Mouse (Mus musculus): ENCODE data around the gene Zfp1. TPM values are rescaled to one million over a fixed set of nuclear protein-coding genes. Genes with fewer than 3 reads are reported as not detected.
"Not testable (repeated sequence)": the region's sequence is repeated elsewhere in the genome, so short reads cannot be mapped to it uniquely, and the experiment has no call there.

Gene Zfp1
- polyA plus RNA-seq, 1 experiment from 2014 or later: 10.9 TPM

- Histone ChIP-seq H3K27ac (replicated peaks) (no peak overlapping the region), H3K27me3 (ENCODE audit: control insufficient read depth, insufficient read depth, low read length) (no peaks in the 10 kb centered on the region), H3K36me3 (ENCODE audit: control insufficient read depth, insufficient read depth, low read length) (no peaks in the 10 kb centered on the region), H3K4me2 (replicated peaks; ENCODE audit: low read depth) (no peak overlapping the region), H3K9me3 (ENCODE audit: control insufficient read depth, low read length) (no peaks in the 10 kb centered on the region), H3K4me3 (ENCODE audit: low read depth, low read length) (no peak overlapping the region), H3K9ac (ENCODE audit: low read length) (no peak overlapping the region), H3K4me1 (replicated peaks; ENCODE audit: control insufficient read depth, insufficient read depth) (no peaks in the 10 kb centered on the region)
- DNase-seq (ENCODE audit: low spot score) (no peak), ATAC-seq (ENCODE audit: low FRiP score, low TSS enrichment) (no peak)
- TF ChIP-seq EP300 (optimal IDR thresholded peaks at IDR 0.05): no peak
- TF ChIP-seq CTCF (IDR thresholded peaks at IDR 0.05; ENCODE audit: low read depth): no peak
- 96% methylated on average over 3 of the region's 3 CpGs for WGBS
Measured at GRCm38 (mm10) chr8:111632976-111633375, 10.2 kb upstream of the Zfp1 start.

- TF ChIP-seq CTCF (IDR thresholded peaks at IDR 0.05; ENCODE audit: low read depth): no peak
- TF ChIP-seq EP300 (optimal IDR thresholded peaks at IDR 0.05): no peak
- H3K27me3 ChIP-seq (ENCODE audit: control insufficient read depth, insufficient read depth, low read length): no peaks in the 10 kb centered on the region
- no peaks in the 10 kb centered on the region for H3K4me1 ChIP-seq (replicated peaks; ENCODE audit: control insufficient read depth, insufficient read depth)
- DNase-seq (ENCODE audit: low spot score) (peak; percentile 61), ATAC-seq (ENCODE audit: low FRiP score, low TSS enrichment) (peak; percentile 92)
- no peaks in the 10 kb centered on the region for H3K36me3 ChIP-seq (ENCODE audit: control insufficient read depth, insufficient read depth, low read length)
- no peak overlapping the region for H3K4me2 ChIP-seq (replicated peaks; ENCODE audit: low read depth)
- no peaks in the 10 kb centered on the region for H3K9me3 ChIP-seq (ENCODE audit: control insufficient read depth, low read length)
- H3K27ac ChIP-seq (replicated peaks): no peak overlapping the region
- H3K4me3 ChIP-seq (ENCODE audit: low read depth, low read length): no peak overlapping the region
- no peak overlapping the region for H3K9ac ChIP-seq (ENCODE audit: low read length)
Measured at GRCm38 (mm10) chr8:111638086-111638485, 5.1 kb upstream of the Zfp1 start.

- no peaks in the 10 kb centered on the region for H3K27me3 ChIP-seq (ENCODE audit: control insufficient read depth, insufficient read depth, low read length)
- no peak overlapping the region for H3K27ac ChIP-seq (replicated peaks)
- H3K4me1 ChIP-seq (replicated peaks; ENCODE audit: control insufficient read depth, insufficient read depth): no peaks in the 10 kb centered on the region
- no peak overlapping the region for H3K9ac ChIP-seq (ENCODE audit: low read length)
- DNase-seq (ENCODE audit: low spot score) (no peak), ATAC-seq (ENCODE audit: low FRiP score, low TSS enrichment) (no peak)
- no peak for TF ChIP-seq EP300 (optimal IDR thresholded peaks at IDR 0.05)
- H3K36me3 ChIP-seq (ENCODE audit: control insufficient read depth, insufficient read depth, low read length): no peaks in the 10 kb centered on the region
- no peaks in the 10 kb centered on the region for H3K9me3 ChIP-seq (ENCODE audit: control insufficient read depth, low read length)
- 89% methylated on average over 2 of the region's 2 CpGs for WGBS
- no peak overlapping the region for H3K4me3 ChIP-seq (ENCODE audit: low read depth, low read length)
- H3K4me2 ChIP-seq (replicated peaks; ENCODE audit: low read depth): no peak overlapping the region
Measured at GRCm38 (mm10) chr8:111641064-111641463, 2.1 kb upstream of the Zfp1 start.

GRCm38 (mm10) chr8:111642496-111642895 lies 705 bp upstream of the Zfp1 start:
- H3K9me3 ChIP-seq (ENCODE audit: control insufficient read depth, low read length): no peaks in the 10 kb centered on the region
- H3K4me1 ChIP-seq (replicated peaks; ENCODE audit: control insufficient read depth, insufficient read depth): no peaks in the 10 kb centered on the region
- TF ChIP-seq EP300 (optimal IDR thresholded peaks at IDR 0.05) (no peak), CTCF (IDR thresholded peaks at IDR 0.05; ENCODE audit: low read depth) (no peak)
- H3K27me3 ChIP-seq (ENCODE audit: control insufficient read depth, insufficient read depth, low read length): no peaks in the 10 kb centered on the region
- peak overlapping the region; percentile 99 for H3K27ac ChIP-seq (replicated peaks)
- ATAC-seq (ENCODE audit: low FRiP score, low TSS enrichment) (peak; percentile 35), DNase-seq (ENCODE audit: low spot score) (peak; percentile 70)
- peak overlapping the region; percentile 93 for H3K4me3 ChIP-seq (ENCODE audit: low read depth, low read length)
- H3K4me2 ChIP-seq (replicated peaks; ENCODE audit: low read depth): peak overlapping the region; percentile 73
- H3K9ac ChIP-seq (ENCODE audit: low read length): peak overlapping the region; percentile 47
- no peaks in the 10 kb centered on the region for H3K36me3 ChIP-seq (ENCODE audit: control insufficient read depth, insufficient read depth, low read length)
- WGBS: 31% methylated on average over 5 of the region's 5 CpGs

- H3K4me3 ChIP-seq (ENCODE audit: low read depth, low read length): peak overlapping the region; percentile 93
- TF ChIP-seq EP300 (optimal IDR thresholded peaks at IDR 0.05): no peak
- TF ChIP-seq CTCF (IDR thresholded peaks at IDR 0.05; ENCODE audit: low read depth): no peak
- no peaks in the 10 kb centered on the region for H3K4me1 ChIP-seq (replicated peaks; ENCODE audit: control insufficient read depth, insufficient read depth)
- peak overlapping the region; percentile 99 for H3K27ac ChIP-seq (replicated peaks)
- ATAC-seq (ENCODE audit: low FRiP score, low TSS enrichment): peak; percentile 13; the same call in 1 of the 2 replicates
- WGBS: 8% methylated on average over 5 of the region's 5 CpGs
- H3K9me3 ChIP-seq (ENCODE audit: control insufficient read depth, low read length): no peaks in the 10 kb centered on the region
- peak overlapping the region; percentile 73 for H3K4me2 ChIP-seq (replicated peaks; ENCODE audit: low read depth)
- H3K36me3 ChIP-seq (ENCODE audit: control insufficient read depth, insufficient read depth, low read length): no peaks in the 10 kb centered on the region
- peak overlapping the region; percentile 47 for H3K9ac ChIP-seq (ENCODE audit: low read length)
- DNase-seq (ENCODE audit: low spot score): no peak
- H3K27me3 ChIP-seq (ENCODE audit: control insufficient read depth, insufficient read depth, low read length): no peaks in the 10 kb centered on the region
Measured at GRCm38 (mm10) chr8:111642939-111643263, 300 bp upstream of the Zfp1 start.

- H3K4me2 ChIP-seq (replicated peaks; ENCODE audit: low read depth): peak overlapping the region; percentile 73
- H3K27ac ChIP-seq (replicated peaks): peak overlapping the region; percentile 67
- 41% methylated on average over 12 of the region's 12 CpGs for WGBS
- DNase-seq (ENCODE audit: low spot score) (peak; percentile 69), ATAC-seq (ENCODE audit: low FRiP score, low TSS enrichment) (peak; percentile 28; the same call in 1 of the 2 replicates)
- H3K9me3 ChIP-seq (ENCODE audit: control insufficient read depth, low read length); H3K36me3 ChIP-seq (ENCODE audit: control insufficient read depth, insufficient read depth, low read length); H3K9ac ChIP-seq (ENCODE audit: low read length); H3K4me1 ChIP-seq (replicated peaks; ENCODE audit: control insufficient read depth, insufficient read depth); H3K27me3 ChIP-seq (ENCODE audit: control insufficient read depth, insufficient read depth, low read length): not testable (repeated sequence)
- peak overlapping the region; percentile 93 for H3K4me3 ChIP-seq (ENCODE audit: low read depth, low read length)
Measured at GRCm38 (mm10) chr8:111644286-111645051, 1.3 kb downstream of the Zfp1 start.

All from stomach, postnatal 0 days (tissue).